Mouse (Mus musculus) forebrain, postnatal 0 days (tissue): ENCODE measurements around the gene Zc3h7b. TPM values are rescaled to one million over a fixed set of nuclear protein-coding genes. Genes with fewer than 3 reads are reported as not detected.

Source experiments
- ATAC-seq: fragments of 200-750 bp; cut with Nextera tagmentation; 2 replicates; pipeline ENCODE4 v1.8.0; 2017; ENCODE audit warnings: mild to moderate bottlenecking, moderate library complexity
- DNase-seq: peaks from one replicate; pipeline ENCODE4 v3.0.0-alpha.2; 2015
- H3K27ac ChIP-seq: fragments of 300-500 bp; sonication (generic); 2 replicates; pipeline ENCODE4 v1.5.1; 2014; ENCODE audit warnings: low read depth, mild to moderate bottlenecking, antibody characterized with exemption, low read length, moderate library complexity, mixed read lengths
- H3K27me3 ChIP-seq: fragments of 300-500 bp; sonication (generic); 2 replicates; pipeline ENCODE4 v1.6.1; 2014; ENCODE audit warnings: mild to moderate bottlenecking, low read length, mixed read lengths; ENCODE audit not compliant: insufficient read depth
- H3K36me3 ChIP-seq: fragments of 300-500 bp; sonication (generic); 2 replicates; pipeline ENCODE4 v1.6.1; 2014; ENCODE audit warnings: mild to moderate bottlenecking, moderate library complexity; ENCODE audit not compliant: insufficient read depth
- H3K4me1 ChIP-seq: fragments of 300-500 bp; sonication (generic); 2 replicates; pipeline ENCODE4 v1.6.1; 2014; ENCODE audit warnings: antibody characterized with exemption; ENCODE audit not compliant: insufficient read depth
- H3K4me2 ChIP-seq: fragments of 300-500 bp; sonication (generic); 2 replicates; pipeline ENCODE4 v1.6.1; 2014; ENCODE audit warnings: low read depth, mild to moderate bottlenecking, moderate library complexity
- H3K4me3 ChIP-seq: fragments of 300-500 bp; sonication (generic); 2 replicates; pipeline ENCODE4 v1.5.1; 2014; ENCODE audit warnings: low read depth, low read length, mixed read lengths
- H3K9ac ChIP-seq: fragments of 300-500 bp; sonication (generic); 2 replicates; pipeline ENCODE4 v1.6.1; 2014; ENCODE audit warnings: mild to moderate bottlenecking
- H3K9me3 ChIP-seq: fragments of 300-500 bp; sonication (generic); 2 replicates; pipeline ENCODE4 v1.6.1; 2016; ENCODE audit warnings: low read length
- CTCF ChIP-seq: sonication (generic); IDR thresholded peaks from 2 replicates; pipeline ENCODE4 v1.5.1; 2016; ENCODE audit warnings: antibody characterized with exemption, control low read depth, low read depth
- WGBS: fragments of 180-500 bp; shearing (Covaris S2); extraction: QIAGEN DNeasy Blood & Tissue Kit; methylation state at CpG from one replicate; pipeline ENCODE4 v1.1.7; 2014; 5-methylcytosine and 5-hydroxymethylcytosine counted together
- polyA plus RNA-seq: library from polyadenylated mRNA; unstranded; fragments of >200 nt; fragmentation: Nextera tagmentation; extraction: Ambion mirVana; gene quantifications from 2 replicates; pipeline ENCODE4 v1.2.1, GENCODE M21; 2015
- total RNA-seq: library from RNA; depleted of rRNA; stranded (reverse); fragments of >200 nt; gene quantifications from 2 replicates; pipeline ENCODE4 v1.2.3, GENCODE M21; 2014

Gene Zc3h7b
- total and polyA plus RNA-seq, 2 experiments from 2014 or later: 41.3 to 131 TPM

- DNase-seq: no peak
- 5% methylated on average over 32 of the region's 33 CpGs for WGBS
These were observed 91.4 kb downstream of the Zc3h7b start for GRCm38 (mm10) chr15:81836124-81836821.

GRCm38 (mm10) chr15:81836966-81837920 lies 92.4 kb downstream of the Zc3h7b start:
- Histone ChIP-seq H3K9ac (no peak overlapping the region), H3K36me3 (no peaks in the 10 kb centered on the region), H3K27me3 (no peaks in the 10 kb centered on the region), H3K4me2 (no peak overlapping the region), H3K9me3 (no peaks in the 10 kb centered on the region), H3K4me3 (no peak overlapping the region), H3K27ac (no peak overlapping the region), H3K4me1 (no peaks in the 10 kb centered on the region; the same call in 1 of the 2 replicates)
- no peak for ATAC-seq
- no peak for DNase-seq
- TF ChIP-seq CTCF: no peak
- 66% methylated on average over 7 of the region's 7 CpGs for WGBS

More at GRCm38 (mm10) chr15:81836124-81836821, 91.4 kb downstream of the Zc3h7b start:
- Histone ChIP-seq H3K27ac (0 out of 2 replicates have a peak overlapping the region, but pooled peaks have one; percentile 29), H3K27me3 (no peaks in the 10 kb centered on the region), H3K4me3 (peak overlapping the region; percentile 17; the same call in 1 of the 2 replicates), H3K4me2 (peak overlapping the region; percentile 39), H3K9ac (peak overlapping the region; percentile 31), H3K9me3 (no peaks in the 10 kb centered on the region), H3K4me1 (no peaks in the 10 kb centered on the region; the same call in 1 of the 2 replicates), H3K36me3 (no peaks in the 10 kb centered on the region)
- TF ChIP-seq CTCF: no peak
- peak; percentile 73 for ATAC-seq

GRCm38 (mm10) chr15:81838554-81839235 lies 93.8 kb downstream of the Zc3h7b start:
- Histone ChIP-seq H3K4me3 (no peak overlapping the region), H3K27me3 (no peaks in the 10 kb centered on the region), H3K4me1 (no peaks in the 10 kb centered on the region; the same call in 1 of the 2 replicates), H3K9ac (no peak overlapping the region), H3K4me2 (no peak overlapping the region), H3K27ac (peak overlapping the region; percentile 54; the same call in 1 of the 2 replicates), H3K36me3 (no peaks in the 10 kb centered on the region), H3K9me3 (no peaks in the 10 kb centered on the region)
- no peak for DNase-seq
- TF ChIP-seq CTCF: no peak
- ATAC-seq: no peak
- 42% methylated on average over 14 of the region's 14 CpGs for WGBS

- Histone ChIP-seq H3K9me3 (no peaks in the 10 kb centered on the region), H3K27ac (0 out of 2 replicates have a peak overlapping the region, but pooled peaks have one; percentile 5), H3K36me3 (no peaks in the 10 kb centered on the region), H3K4me2 (no peak overlapping the region), H3K4me3 (no peak overlapping the region), H3K9ac (no peak overlapping the region), H3K27me3 (no peaks in the 10 kb centered on the region), H3K4me1 (no peaks in the 10 kb centered on the region; the same call in 1 of the 2 replicates)
- TF ChIP-seq CTCF: no peak
- WGBS: 39% methylated on average over 5 of the region's 5 CpGs
- DNase-seq (peak; percentile 73), ATAC-seq (peak; percentile 85)
These were observed 94.8 kb downstream of the Zc3h7b start for GRCm38 (mm10) chr15:81839634-81840033.

- 92% methylated on average over 7 of the region's 7 CpGs for WGBS
- no peak for ATAC-seq
- H3K36me3 ChIP-seq: no peaks in the 10 kb centered on the region
- H3K4me1 ChIP-seq: no peaks in the 10 kb centered on the region; the same call in 1 of the 2 replicates
- no peak overlapping the region for H3K4me2 ChIP-seq
- H3K9ac ChIP-seq: no peak overlapping the region
- no peak overlapping the region for H3K27ac ChIP-seq
- no peaks in the 10 kb centered on the region for H3K9me3 ChIP-seq
- H3K4me3 ChIP-seq: no peak overlapping the region
- no peak for TF ChIP-seq CTCF
- H3K27me3 ChIP-seq: no peaks in the 10 kb centered on the region
- no peak for DNase-seq
These were observed 95.4 kb downstream of the Zc3h7b start for GRCm38 (mm10) chr15:81840306-81840705.

- Histone ChIP-seq H3K9ac (no peak overlapping the region), H3K4me2 (no peak overlapping the region), H3K4me3 (no peak overlapping the region), H3K4me1 (no peaks in the 10 kb centered on the region), H3K27me3 (no peaks in the 10 kb centered on the region), H3K27ac (no peak overlapping the region), H3K9me3 (no peaks in the 10 kb centered on the region), H3K36me3 (no peaks in the 10 kb centered on the region)
- DNase-seq (no peak), ATAC-seq (no peak)
- TF ChIP-seq CTCF: no peak
- WGBS: 87% methylated on average over 7 of the region's 7 CpGs
These were observed 97.4 kb downstream of the Zc3h7b start for GRCm38 (mm10) chr15:81842275-81842674.
